Mouse (Mus musculus) urinary bladder, postnatal 25 days (tissue): ENCODE measurements at regions not wholly inside any gene's neighbourhood (a gene's known extent, or its start where the extent isn't known, plus 50 kb on each side); places are given as distances from the start of the nearest gene placed in this dataset.
A peak's percentile ranks its signal among the peaks of the same experiment; 100 is the strongest.

Experiments used
- DNase-seq: peaks from one replicate; pipeline ENCODE4 v3.0.0; 2022; ENCODE audit warnings: low spot score

- no peak for DNase-seq
Observed at GRCm38 (mm10) chr7:71648314-71648713, 297.0 kb upstream of the Gm10295 start.

DNA sequence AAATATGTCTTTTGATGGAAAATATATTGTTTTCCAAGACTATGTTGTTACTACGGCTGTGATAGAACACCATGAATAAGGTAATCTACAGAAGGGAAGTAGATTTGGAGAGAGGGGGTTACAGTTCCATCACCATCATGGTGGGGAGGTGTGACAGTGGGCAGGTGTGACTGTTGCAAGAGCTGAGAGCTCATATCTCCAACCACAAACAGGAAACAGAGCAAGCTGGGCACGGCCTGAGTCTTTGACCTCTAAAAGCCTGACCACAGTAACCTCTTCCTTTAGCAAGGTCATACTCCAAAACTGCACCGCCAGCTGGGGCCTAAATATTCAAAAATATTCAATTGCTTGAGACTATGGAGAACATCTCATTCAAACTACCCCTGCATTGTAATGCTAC, 295.7 kb upstream of the Gm10295 start:
- no peak for DNase-seq

- no peak for DNase-seq
Observed at GRCm38 (mm10) chr7:71623048-71623447, 271.8 kb upstream of the Gm10295 start.

DNA sequence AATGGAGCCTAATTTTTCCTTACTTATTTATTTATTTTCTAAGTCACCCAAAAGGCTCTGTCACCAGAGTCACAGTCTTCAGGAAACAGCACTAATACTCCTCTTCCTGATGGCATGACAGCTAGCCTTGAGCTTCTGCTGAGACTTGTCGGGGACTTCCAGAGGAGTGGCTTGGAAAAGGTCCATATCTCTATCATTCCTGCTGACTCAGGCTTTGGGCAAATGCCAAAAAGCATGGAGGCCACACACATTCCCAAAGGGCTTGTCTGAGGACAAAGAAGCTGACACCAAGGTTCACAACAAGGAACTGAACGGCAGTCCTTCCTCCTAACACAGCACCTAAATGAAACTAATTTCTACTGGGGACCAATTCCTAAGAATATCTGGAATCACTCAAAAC, 251.9 kb upstream of the Gm10295 start:
- no peak for DNase-seq

GRCm38 (mm10) chr7:71596780-71597179, 245.5 kb upstream of the Gm10295 start:
- no peak for DNase-seq

DNA sequence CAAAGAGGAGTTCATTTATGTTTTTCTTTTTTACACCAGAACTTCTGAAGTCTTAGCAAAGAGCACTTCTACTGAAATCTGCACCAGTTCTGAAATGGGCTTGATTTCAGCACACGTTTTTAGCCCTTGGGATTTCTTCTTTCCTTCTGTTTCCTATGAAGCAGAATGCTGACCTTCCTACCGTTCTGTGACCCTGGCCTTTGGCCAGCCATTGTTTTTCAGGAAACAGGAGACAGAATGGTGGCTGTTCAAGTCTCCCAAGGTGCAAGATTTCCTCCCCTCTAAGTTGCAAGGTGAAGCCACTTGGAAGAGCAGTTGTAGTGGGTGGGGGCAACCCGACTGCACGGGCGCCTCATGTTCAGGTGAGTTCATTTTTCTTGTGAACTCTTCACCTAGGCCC, 236.3 kb upstream of the Gm10295 start:
- DNase-seq = no peak

- no peak for DNase-seq
Observed at GRCm38 (mm10) chr7:71583443-71584055, 232.3 kb upstream of the Gm10295 start.

- DNase-seq = peak; percentile 52
Observed at GRCm38 (mm10) chr7:71581746-71582145, 230.5 kb upstream of the Gm10295 start.

GRCm38 (mm10) chr7:71560296-71560936, 209.1 kb upstream of the Gm10295 start:
- no peak for DNase-seq

DNA sequence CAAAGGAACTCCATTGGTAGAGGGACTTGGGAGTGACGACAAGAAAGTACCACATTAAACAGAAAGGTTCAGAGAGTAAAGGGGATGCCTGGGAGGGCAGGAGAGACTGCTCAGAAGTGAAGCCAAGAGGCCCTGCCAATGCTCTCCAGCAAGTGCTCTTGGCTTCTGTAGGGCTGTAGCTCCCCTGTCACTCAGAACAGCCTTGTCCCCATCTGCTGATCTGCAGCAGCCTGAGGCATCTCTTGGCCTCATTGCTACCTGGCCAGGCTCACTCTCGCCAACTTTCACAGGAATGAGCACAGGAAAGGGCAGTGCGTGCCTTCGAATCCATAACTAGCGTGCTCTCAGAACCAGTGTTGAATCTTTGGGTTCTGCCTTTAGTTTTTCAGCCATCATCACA, 205.2 kb upstream of the Gm10295 start:
- DNase-seq = no peak

DNA sequence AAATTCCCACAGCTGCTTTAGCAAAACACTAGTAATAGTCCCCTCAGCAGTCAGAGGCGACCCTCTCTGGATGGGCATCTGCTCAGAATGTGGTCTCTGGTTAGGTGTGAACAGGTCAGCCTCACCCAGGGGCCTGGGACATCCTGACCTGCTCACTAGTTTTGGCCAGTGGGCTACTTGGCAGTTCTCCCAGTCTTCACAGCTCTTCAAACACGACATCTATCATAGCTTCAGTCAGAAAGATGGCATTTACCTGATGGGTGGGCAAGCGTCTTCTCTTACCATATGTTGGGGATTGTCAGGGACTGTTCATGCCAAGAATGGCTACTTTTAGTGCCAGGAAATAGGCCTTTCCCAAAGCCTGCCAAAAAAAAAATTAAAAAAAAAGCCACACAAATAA, 204.2 kb upstream of the Gm10295 start:
- DNase-seq = no peak

GRCm38 (mm10) chr7:71546606-71547213, 195.4 kb upstream of the Gm10295 start:
- DNase-seq = no peak

DNA sequence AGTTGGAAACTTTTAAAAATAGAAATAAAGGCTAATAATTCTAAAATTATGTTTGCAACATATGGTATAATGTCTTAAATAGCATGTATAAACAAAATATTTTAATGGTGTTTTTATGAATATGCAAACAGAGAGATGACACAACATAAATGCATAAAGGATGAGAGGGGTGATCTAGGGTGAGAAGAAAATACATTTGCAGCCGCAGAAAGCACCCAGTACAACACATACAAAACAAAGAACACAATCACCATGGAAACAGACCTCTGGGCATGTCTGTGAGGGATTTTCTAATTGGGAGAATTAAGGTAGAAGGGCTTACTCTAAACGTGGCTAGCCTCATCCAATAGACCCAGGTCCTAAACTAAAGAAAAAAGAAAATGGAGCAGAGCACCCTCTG, 190.2 kb upstream of the Gm10295 start:
- no peak for DNase-seq

DNA sequence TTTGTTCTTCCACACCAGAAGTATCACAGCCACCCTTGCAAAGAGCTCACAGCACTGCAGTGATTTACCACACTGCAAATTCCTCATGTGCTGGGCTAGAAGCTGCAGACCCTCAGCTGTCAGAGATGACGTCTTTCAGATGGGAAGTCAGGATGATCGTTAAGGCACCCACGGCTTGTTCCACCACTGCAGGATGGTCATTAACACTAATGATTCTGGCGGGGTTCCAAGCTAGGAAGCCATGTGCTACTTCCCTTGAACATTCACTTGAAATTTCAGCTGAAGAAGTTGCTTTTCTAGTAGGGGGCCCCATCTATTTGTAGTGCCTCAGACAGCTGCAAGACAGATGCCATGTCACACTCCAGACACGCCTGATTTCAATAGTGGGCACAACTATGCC, 181.8 kb upstream of the Gm10295 start:
- DNase-seq = no peak

DNA sequence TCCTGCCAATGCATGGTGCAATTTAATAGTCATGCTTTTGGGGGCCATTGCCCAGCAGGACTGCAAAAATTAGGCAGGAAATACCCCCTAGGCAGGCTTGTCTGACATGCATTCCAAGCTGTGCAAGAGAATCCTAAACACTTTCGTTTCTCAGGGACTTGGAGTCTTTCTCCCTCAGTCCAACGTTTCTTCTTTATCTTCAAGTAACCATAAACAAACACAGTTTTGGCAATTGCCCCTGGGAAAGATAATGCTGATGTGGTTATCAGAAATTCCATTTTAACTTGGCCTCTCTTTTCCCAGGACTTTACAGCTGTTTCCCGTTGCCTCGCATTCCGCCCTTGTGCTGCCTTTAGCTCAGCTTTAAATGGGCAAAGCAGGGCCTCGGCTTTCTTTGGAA, 180.2 kb upstream of the Gm10295 start:
- no peak for DNase-seq

GRCm38 (mm10) chr7:71530922-71531321, 179.6 kb upstream of the Gm10295 start:
- no peak for DNase-seq

DNA sequence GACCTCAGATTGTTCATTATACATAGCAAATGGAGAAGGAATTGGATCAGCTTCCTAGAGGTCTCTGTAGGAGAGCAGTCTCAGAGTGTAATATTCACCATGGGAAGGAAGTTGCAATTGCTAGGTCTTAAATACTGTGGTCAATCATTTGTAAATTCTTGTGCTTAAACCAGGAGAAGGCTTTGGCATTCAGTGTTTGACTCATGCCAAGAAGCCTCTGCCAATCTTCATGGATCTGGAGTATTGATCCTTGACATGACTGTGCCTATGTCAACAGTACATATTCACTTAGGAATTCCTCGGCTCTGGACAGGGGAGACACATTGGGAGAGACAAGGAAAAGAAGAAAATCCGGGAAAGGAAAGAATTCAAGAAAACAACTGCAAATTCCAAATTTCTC, 174.9 kb upstream of the Gm10295 start:
- DNase-seq = no peak

GRCm38 (mm10) chr7:71524577-71525126, 173.4 kb upstream of the Gm10295 start:
- no peak for DNase-seq

GRCm38 (mm10) chr7:71524119-71524518, 172.8 kb upstream of the Gm10295 start:
- DNase-seq = no peak

DNA sequence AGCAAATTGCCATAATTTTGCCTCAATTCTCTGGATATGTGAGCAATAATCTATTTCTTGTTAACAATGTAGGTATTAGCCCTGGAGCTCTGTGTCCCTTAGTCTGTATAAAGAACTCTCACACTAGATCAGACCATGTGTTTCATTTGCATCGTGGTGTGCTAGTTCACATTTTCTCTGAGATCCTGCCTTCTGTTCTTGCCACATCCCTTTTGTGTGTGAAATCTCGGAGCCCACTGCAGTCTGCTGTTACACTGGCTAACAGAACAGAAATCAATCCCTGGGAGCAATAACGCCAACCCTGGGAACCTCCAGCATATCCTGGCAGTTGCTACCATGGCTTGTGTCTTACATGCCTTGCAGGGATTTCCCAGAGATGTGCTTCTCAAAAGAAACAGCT, 156.1 kb upstream of the Gm10295 start:
- DNase-seq = no peak

GRCm38 (mm10) chr7:71500719-71501118, 149.4 kb upstream of the Gm10295 start:
- no peak for DNase-seq

DNA sequence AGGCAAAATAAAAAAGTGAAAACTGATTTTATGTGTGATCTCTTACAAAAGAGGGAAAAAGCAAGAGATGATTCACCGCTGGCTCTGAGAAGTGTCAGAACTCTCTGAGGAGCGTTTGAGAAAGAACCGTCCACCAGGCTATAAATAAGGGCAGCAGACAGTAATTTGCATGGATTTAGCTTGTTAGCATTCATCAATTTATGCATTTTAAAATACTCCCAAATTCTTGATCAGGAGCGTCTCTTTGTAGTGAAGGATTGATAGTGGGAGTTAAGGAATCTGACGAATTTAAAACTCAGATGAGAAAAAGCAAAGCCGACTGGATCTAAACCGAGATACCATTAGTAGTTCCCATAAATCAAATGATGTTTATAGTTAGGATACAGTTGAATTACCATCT, 146.8 kb upstream of the Gm10295 start:
- no peak for DNase-seq

DNA sequence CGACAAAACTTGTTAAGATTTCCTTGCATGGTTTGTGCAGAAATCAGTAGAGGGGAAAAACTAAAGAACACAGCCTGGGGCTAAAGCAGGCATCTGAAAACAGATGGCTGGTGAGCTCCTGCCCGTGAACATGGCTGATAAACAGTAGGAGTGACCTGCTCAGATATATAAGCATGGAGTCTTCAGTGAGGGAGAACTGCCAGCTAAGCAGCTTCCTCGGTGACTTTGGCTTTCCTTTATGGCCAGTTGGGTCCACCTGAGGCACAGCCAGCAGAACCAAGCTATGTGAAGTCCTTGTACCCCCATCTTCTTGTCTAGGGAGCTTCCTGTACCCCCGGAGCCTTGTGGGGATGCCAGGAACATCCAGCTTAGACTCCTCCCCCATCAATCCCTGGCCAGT, 139.8 kb upstream of the Gm10295 start:
- no peak for DNase-seq
